Mouse (Mus musculus): ENCODE data around the gene Zfp449. TPM values are rescaled to one million over a fixed set of nuclear protein-coding genes. Genes with fewer than 3 reads are reported as not detected.
A peak's percentile ranks its signal among the peaks of the same experiment; 100 is the strongest.
"Not testable (repeated sequence)": the region's sequence is repeated elsewhere in the genome, so short reads cannot be mapped to it uniquely, and the experiment has no call there.

The Zfp449 gene
- total and polyA plus RNA-seq, 2 experiments = 0.10 to 0.37 TPM

DNA sequence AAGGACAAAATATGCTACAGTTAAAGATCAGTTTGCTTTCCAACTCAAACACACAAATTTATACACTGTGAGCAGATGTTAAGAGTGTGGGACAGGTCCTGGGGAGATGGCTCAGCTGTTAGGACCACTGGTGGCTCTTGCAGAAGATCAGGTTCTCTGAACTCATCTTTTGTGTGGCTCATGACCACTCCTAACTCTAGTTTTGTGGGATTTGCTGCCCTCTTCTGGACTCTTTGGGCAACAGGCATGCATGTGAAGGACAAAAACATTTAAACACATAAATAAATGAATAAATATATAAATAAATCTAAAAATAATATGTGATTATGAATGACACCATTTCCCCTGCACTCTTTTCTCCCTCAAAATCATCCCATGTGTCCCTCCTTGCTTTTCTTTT, 5.9 kb upstream of the Zfp449 start:
- Histone ChIP-seq H3K4me1 (ENCODE audit: control insufficient read depth, insufficient read depth, low read length) (no peaks in the 10 kb centered on the region), H3K4me3 (ENCODE audit: insufficient read depth, low read depth, low read length) (no peak overlapping the region), H3K9ac (ENCODE audit: low read depth, low read length) (no peak overlapping the region), H3K36me3 (ENCODE audit: control insufficient read depth, insufficient read depth, low read length) (no peaks in the 10 kb centered on the region), H3K79me2 (ENCODE audit: control insufficient read depth, insufficient read depth, low read length) (no peaks in the 10 kb centered on the region), H3K27ac (replicated peaks; ENCODE audit: insufficient read depth, low read depth, low read length) (no peak overlapping the region), H3K27me3 (ENCODE audit: control insufficient read depth, insufficient read depth, low read length) (no peaks in the 10 kb centered on the region)
- no peak for TF ChIP-seq CTCF (IDR thresholded peaks at IDR 0.05; ENCODE audit: low read depth, low read length)
- TF ChIP-seq POLR2A (IDR thresholded peaks at IDR 0.05; ENCODE audit: extremely low read depth, insufficient read depth, low read length) = no peak
- peak; percentile 6 for DNase-seq (ENCODE audit: extremely low read depth, low read depth, low spot score)

DNA sequence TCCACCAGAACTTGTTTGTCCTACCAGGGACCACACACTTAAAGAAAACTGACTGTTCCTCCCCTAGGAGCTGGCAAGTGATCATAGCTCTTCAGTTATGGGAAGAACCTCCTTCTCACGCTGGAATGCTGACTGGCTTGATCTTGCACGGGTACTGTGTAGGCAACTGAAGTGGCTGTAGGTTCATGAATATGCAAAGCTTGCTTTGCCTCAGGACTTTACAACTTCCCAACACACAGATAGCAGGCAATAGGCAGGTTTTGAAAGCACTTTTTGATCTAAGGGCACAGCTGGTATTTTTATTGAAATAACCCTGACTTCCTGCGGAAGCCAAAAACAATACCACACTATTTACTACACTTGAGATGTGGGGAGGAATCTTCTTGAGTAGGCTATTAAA, 3.3 kb upstream of the Zfp449 start:
- Histone ChIP-seq H3K4me3 (ENCODE audit: insufficient read depth, low read depth, low read length) (no peak overlapping the region), H3K9ac (ENCODE audit: low read depth, low read length) (no peak overlapping the region), H3K36me3 (ENCODE audit: control insufficient read depth, insufficient read depth, low read length) (no peaks in the 10 kb centered on the region), H3K4me1 (ENCODE audit: control insufficient read depth, insufficient read depth, low read length) (no peaks in the 10 kb centered on the region; the same call in 1 of the 2 replicates), H3K79me2 (ENCODE audit: control insufficient read depth, insufficient read depth, low read length) (no peaks in the 10 kb centered on the region), H3K27ac (replicated peaks; ENCODE audit: insufficient read depth, low read depth, low read length) (no peak overlapping the region), H3K27me3 (ENCODE audit: control insufficient read depth, insufficient read depth, low read length) (no peaks in the 10 kb centered on the region)
- TF ChIP-seq POLR2A (IDR thresholded peaks at IDR 0.05; ENCODE audit: extremely low read depth, insufficient read depth, low read length) (no peak), CTCF (IDR thresholded peaks at IDR 0.05; ENCODE audit: low read depth, low read length) (no peak)
- no peak for DNase-seq (ENCODE audit: extremely low read depth, low read depth, low spot score)
- WGBS = 83% methylated on average over 3 of the region's 3 CpGs

DNA sequence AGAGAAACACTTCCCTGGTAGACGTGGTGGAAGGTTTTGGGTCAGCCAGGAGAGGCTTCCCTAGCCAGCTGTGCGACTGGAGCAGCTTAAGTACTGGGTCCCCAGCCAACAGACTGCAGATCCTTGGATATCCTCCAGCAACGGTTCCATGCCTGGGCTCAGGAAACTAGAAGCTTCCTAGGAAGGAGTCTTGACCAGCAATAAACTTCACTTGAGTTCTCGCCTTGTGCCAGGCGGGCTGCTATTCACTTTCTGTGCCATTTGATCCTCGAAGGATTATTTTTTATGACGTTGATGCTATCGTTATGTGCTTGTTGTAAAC, 693 bp downstream of the Zfp449 start:
- peak; percentile 19 for DNase-seq (ENCODE audit: extremely low read depth, low read depth, low spot score)
- TF ChIP-seq POLR2A (IDR thresholded peaks at IDR 0.05; ENCODE audit: extremely low read depth, insufficient read depth, low read length) (no peak), CTCF (IDR thresholded peaks at IDR 0.05; ENCODE audit: low read depth, low read length) (no peak)
- 49% methylated on average over 8 of the region's 8 CpGs for WGBS
- no peaks in the 10 kb centered on the region for H3K79me2 ChIP-seq (ENCODE audit: control insufficient read depth, insufficient read depth, low read length)
- H3K4me1 ChIP-seq (ENCODE audit: control insufficient read depth, insufficient read depth, low read length) = no peaks in the 10 kb centered on the region; the same call in 1 of the 2 replicates
- H3K9ac ChIP-seq (ENCODE audit: low read depth, low read length) = no peak overlapping the region
- no peak overlapping the region for H3K4me3 ChIP-seq (ENCODE audit: insufficient read depth, low read depth, low read length)
- no peaks in the 10 kb centered on the region for H3K36me3 ChIP-seq (ENCODE audit: control insufficient read depth, insufficient read depth, low read length)
- no peak overlapping the region for H3K27ac ChIP-seq (replicated peaks; ENCODE audit: insufficient read depth, low read depth, low read length)
- H3K27me3 ChIP-seq (ENCODE audit: control insufficient read depth, insufficient read depth, low read length) = no peaks in the 10 kb centered on the region

DNA sequence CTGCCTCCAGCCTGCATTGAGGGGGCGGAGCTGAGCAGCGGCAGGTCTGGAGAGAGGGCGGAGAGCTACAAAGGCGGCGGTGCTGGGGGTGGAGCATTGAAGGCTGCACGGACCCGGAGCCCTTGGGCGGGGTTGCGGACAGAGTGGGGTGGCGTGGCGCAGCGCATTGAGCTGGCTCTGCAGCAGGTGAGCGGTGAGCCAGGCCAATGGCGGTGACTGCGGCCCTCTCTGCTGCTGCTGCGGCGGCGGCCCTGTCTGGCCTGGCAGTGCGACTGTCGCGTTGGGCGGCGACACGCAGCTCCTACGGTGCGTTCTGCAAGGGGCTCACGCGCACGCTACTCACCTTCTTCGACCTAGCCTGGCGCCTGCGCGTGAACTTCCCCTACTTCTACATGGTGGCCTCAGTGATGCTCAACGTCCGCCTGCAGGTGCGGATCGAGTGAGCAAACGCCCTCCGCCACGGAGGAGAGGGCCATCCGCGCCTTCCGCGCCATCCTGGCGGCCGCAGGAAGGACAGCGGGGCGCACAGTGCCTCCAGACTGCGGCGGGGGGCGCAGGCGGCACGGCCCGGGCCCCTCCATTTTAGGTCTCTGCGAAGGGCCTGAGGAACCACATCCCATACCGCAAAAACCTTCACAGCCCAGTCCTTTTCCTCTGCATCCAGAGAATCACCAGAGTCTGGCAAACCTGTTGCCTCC, 28.4 kb downstream of the Zfp449 start, which contains the start of gene Smim10l2a:
Smim10l2a (plus strand) TSS at position 156 of the 698 bp plus-strand sequence.
- H3K36me3 ChIP-seq (ENCODE audit: control insufficient read depth, insufficient read depth, low read length) = not testable (repeated sequence)

DNA sequence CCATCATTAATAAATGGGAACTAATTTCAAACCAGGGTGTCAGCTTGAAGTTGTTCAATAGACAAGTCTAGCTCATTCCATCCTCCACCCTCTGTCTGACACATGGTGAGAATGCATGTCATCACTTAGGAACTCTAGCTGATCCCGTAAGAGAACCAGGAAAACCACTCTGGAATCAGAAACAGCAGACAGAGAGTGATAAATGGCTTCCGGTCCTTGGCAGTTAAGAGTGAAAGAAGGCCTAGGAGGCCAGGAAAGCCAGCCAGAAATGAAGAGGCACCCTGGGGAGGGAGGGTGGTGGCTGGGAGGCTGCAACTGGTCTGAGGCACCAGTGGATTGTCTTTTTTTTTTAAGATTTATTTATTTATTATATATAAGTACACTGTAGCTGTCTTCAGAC, 34.7 kb downstream of the Zfp449 start:
- Histone ChIP-seq H3K4me1 (ENCODE audit: control insufficient read depth, insufficient read depth, low read length) (no peaks in the 10 kb centered on the region), H3K9ac (ENCODE audit: low read depth, low read length) (no peak overlapping the region), H3K27ac (replicated peaks; ENCODE audit: insufficient read depth, low read depth, low read length) (no peak overlapping the region), H3K36me3 (ENCODE audit: control insufficient read depth, insufficient read depth, low read length) (no peaks in the 10 kb centered on the region), H3K27me3 (ENCODE audit: control insufficient read depth, insufficient read depth, low read length) (no peaks in the 10 kb centered on the region), H3K4me3 (ENCODE audit: insufficient read depth, low read depth, low read length) (no peak overlapping the region), H3K79me2 (ENCODE audit: control insufficient read depth, insufficient read depth, low read length) (no peaks in the 10 kb centered on the region)
- DNase-seq (ENCODE audit: extremely low read depth, low read depth, low spot score) = no peak
- 66% methylated on average over 2 of the region's 2 CpGs for WGBS
- TF ChIP-seq POLR2A (IDR thresholded peaks at IDR 0.05; ENCODE audit: extremely low read depth, insufficient read depth, low read length) (no peak), CTCF (IDR thresholded peaks at IDR 0.05; ENCODE audit: low read depth, low read length) (no peak)

More for the DNA sequence above, 28.4 kb downstream of the Zfp449 start, which contains the start of gene Smim10l2a:
- not testable (repeated sequence) for H3K27me3 ChIP-seq (ENCODE audit: control insufficient read depth, insufficient read depth, low read length); H3K4me1 ChIP-seq (ENCODE audit: control insufficient read depth, insufficient read depth, low read length); H3K27ac ChIP-seq (replicated peaks; ENCODE audit: insufficient read depth, low read depth, low read length); H3K79me2 ChIP-seq (ENCODE audit: control insufficient read depth, insufficient read depth, low read length)
- peak within 1 kb of the TSS; percentile 61 for H3K4me3 ChIP-seq (ENCODE audit: insufficient read depth, low read depth, low read length)
- peak within 1 kb of the TSS; percentile 47; the same call in 1 of the 2 replicates for H3K9ac ChIP-seq (ENCODE audit: low read depth, low read length)
- peak; percentile 10 for DNase-seq (ENCODE audit: extremely low read depth, low read depth, low spot score)
- WGBS = 2% methylated on average over 40 of the region's 56 CpGs

DNA sequence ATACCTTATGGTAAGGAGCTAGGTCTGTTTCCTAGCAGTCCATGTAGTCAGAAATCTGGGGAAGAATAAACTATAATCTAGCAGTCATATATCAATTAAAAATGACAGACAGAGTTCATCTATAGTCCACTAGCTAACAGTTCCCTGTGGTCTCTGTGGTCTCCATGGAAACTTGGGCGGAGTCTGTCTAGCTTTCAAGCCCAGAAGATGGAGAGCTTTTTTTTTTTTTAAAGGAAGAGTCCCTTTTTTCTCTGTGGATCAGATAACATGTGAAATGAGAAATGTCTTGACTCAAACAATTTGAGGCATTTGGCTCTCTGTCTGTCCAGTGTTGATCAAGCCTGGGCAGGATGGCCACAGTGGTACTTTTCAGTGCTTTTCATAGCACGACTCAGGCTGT, 37.9 kb downstream of the Zfp449 start:
- H3K36me3 ChIP-seq (ENCODE audit: control insufficient read depth, insufficient read depth, low read length) = no peaks in the 10 kb centered on the region
- no peaks in the 10 kb centered on the region for H3K79me2 ChIP-seq (ENCODE audit: control insufficient read depth, insufficient read depth, low read length)
- no peaks in the 10 kb centered on the region for H3K4me1 ChIP-seq (ENCODE audit: control insufficient read depth, insufficient read depth, low read length)
- DNase-seq (ENCODE audit: extremely low read depth, low read depth, low spot score) = no peak
- 91% methylated on average over 2 of the region's 2 CpGs for WGBS
- H3K27me3 ChIP-seq (ENCODE audit: control insufficient read depth, insufficient read depth, low read length) = no peaks in the 10 kb centered on the region
- H3K4me3 ChIP-seq (ENCODE audit: insufficient read depth, low read depth, low read length) = no peak overlapping the region
- no peak overlapping the region for H3K27ac ChIP-seq (replicated peaks; ENCODE audit: insufficient read depth, low read depth, low read length)
- no peak overlapping the region for H3K9ac ChIP-seq (ENCODE audit: low read depth, low read length)
- TF ChIP-seq CTCF (IDR thresholded peaks at IDR 0.05; ENCODE audit: low read depth, low read length) = no peak
- TF ChIP-seq POLR2A (IDR thresholded peaks at IDR 0.05; ENCODE audit: extremely low read depth, insufficient read depth, low read length) = no peak

Data from liver, adult 2 months (tissue).